Comparison of ENCODE assay signal across 11 mouse cellular contexts in genomic region chr17:25117263-25117662, GRCm38 (mm10). TPM values are rescaled to one million over a fixed set of nuclear protein-coding genes. Genes with fewer than 3 reads are reported as not detected.
A peak's percentile ranks its signal among the peaks of the same experiment; 100 is the strongest.
DNase-seq lines count a peak whose midpoint lies in the region; ATAC-seq and TF ChIP-seq lines count a peak whose summit lies in the region.
"Had no signal": no experiment of that assay in that cellular context is flagged by ENCODE, and none has a peak within 500 bp of the region (broad histone marks: within the 10 kb centered on the region; RNA-seq: fewer than 3 reads in every experiment).

No protein-coding gene starts in this region.

- peaks cover 26% of the 10 kb centered on the region for H3K36me3 ChIP-seq in E14TG2a.4 (ENCODE audit: insufficient read depth, low read length)
- no peaks in the 10 kb centered on the region for H3K36me3 ChIP-seq in forebrain, embryonic 15.5 days
- H3K36me3 ChIP-seq: heart, embryonic 15.5 days; neural tube, embryonic 12.5 days had no signal

- ATAC-seq in forebrain, embryonic 15.5 days (replicated peaks), result no peak

- DNase-seq in kidney, adult 9 months, result peak; percentile 28
- no peak for DNase-seq in kidney, adult 18-20 months
- DNase-seq in adrenal gland, adult 2 months, result peak; percentile 60
- peak; percentile 50 for DNase-seq in mesoderm, embryonic 11.5 days (ENCODE audit: low read depth, low spot score)
- no peak for DNase-seq in frontal cortex, postnatal 36 days (ENCODE audit: low spot score in 2 of 2)
- DNase-seq in left cerebral cortex, postnatal 10 days (ENCODE audit: extremely low spot score in 1 of 2, low spot score in 2 of 2), result no peak
- DNase-seq: cerebellum, adult 18-20 months had no signal

- no peak overlapping the region for H3K4me3 ChIP-seq in E14TG2a.4 (replicated peaks; ENCODE audit: low read length)
- no peak overlapping the region for H3K4me3 ChIP-seq in forebrain, embryonic 15.5 days
- H3K4me3 ChIP-seq: heart, embryonic 15.5 days; neural tube, embryonic 12.5 days had no signal

- no peak overlapping the region for H3K27ac ChIP-seq in forebrain, embryonic 15.5 days (replicated peaks)
- H3K27ac ChIP-seq: neural tube, embryonic 12.5 days had no signal

- H3K9ac ChIP-seq in forebrain, embryonic 15.5 days (replicated peaks), result no peak overlapping the region
- H3K9ac ChIP-seq: heart, embryonic 15.5 days; neural tube, embryonic 12.5 days had no signal

- H3K4me2 ChIP-seq in forebrain, embryonic 15.5 days (replicated peaks), result no peak overlapping the region
- H3K4me2 ChIP-seq: heart, embryonic 15.5 days; neural tube, embryonic 12.5 days had no signal

- H3K27me3 ChIP-seq in E14TG2a.4 (ENCODE audit: insufficient read depth, low read length), result peaks cover 8% of the 10 kb centered on the region
- H3K27me3 ChIP-seq in forebrain, embryonic 15.5 days, result no peaks in the 10 kb centered on the region
- H3K27me3 ChIP-seq: heart, embryonic 15.5 days; neural tube, embryonic 12.5 days had no signal

- 38% methylated on average over 4 of the region's 4 CpGs for WGBS in forebrain, embryonic 15.5 days

- H3K4me1 ChIP-seq in E14TG2a.4 (replicated peaks; ENCODE audit: low read depth, low read length), result peaks cover 24% of the 10 kb centered on the region
- peaks cover 17% of the 10 kb centered on the region for H3K4me1 ChIP-seq in forebrain, embryonic 15.5 days

- no peaks in the 10 kb centered on the region for H3K9me3 ChIP-seq in E14TG2a.4 (ENCODE audit: low read length)
- H3K9me3 ChIP-seq in forebrain, embryonic 15.5 days, result no peaks in the 10 kb centered on the region
- H3K9me3 ChIP-seq: heart, embryonic 15.5 days; neural tube, embryonic 12.5 days had no signal

- intact Hi-C loops in left cerebral cortex, postnatal 10 days (cut with DNase I), result no loop called here

- TF ChIP-seq CTCF in E14TG2a.4 (conservative IDR thresholded peaks at IDR 0.05; ENCODE audit: low read length), result peak; percentile 100

RNA-seq across cellular contexts. Expression of gene Telo2, which starts 1.5 kb away (rescaled TPM):
- 10 to 100 TPM; 16.4 to 24.5 TPM for total RNA-seq in adrenal gland, adult 2 months (2021)
- polyA plus RNA-seq in adrenal gland, adult 2 months (2012; rRNA removed), result 15.5 and 15.7 TPM in 2 replicates
- polyA plus RNA-seq in forebrain, embryonic 15.5 days (2015; fragmentation: Nextera tagmentation; extraction: Ambion mirVana), result 54.6 and 57.2 TPM in 2 replicates
- total RNA-seq in left cerebral cortex, postnatal 10 days (2021), result 10 to 100 TPM; 35.4 to 41.1 TPM

RNA-seq across cellular contexts. Expression of gene Ptx4, which starts 3.3 kb away (rescaled TPM):
- total RNA-seq in adrenal gland, adult 2 months (2021), result not detected
- polyA plus RNA-seq in adrenal gland, adult 2 months (2012; rRNA removed), result not detected in 2 replicates
- polyA plus RNA-seq in forebrain, embryonic 15.5 days (2015; fragmentation: Nextera tagmentation; extraction: Ambion mirVana), result not detected in 2 replicates
- total RNA-seq in left cerebral cortex, postnatal 10 days (2021), result 1 to 10 TPM; 2.0 to 2.3 TPM
- polyA plus RNA-seq: neural tube, embryonic 12.5 days had no signal

RNA-seq across cellular contexts. Expression of gene Clcn7, which starts 15.9 kb away (rescaled TPM):
- total RNA-seq in adrenal gland, adult 2 months (2021), result 10 to 100 TPM; 38.3 to 48.6 TPM
- polyA plus RNA-seq in adrenal gland, adult 2 months (2012; rRNA removed), result 33.9 and 37.4 TPM in 2 replicates
- 28.8 and 30.4 TPM in 2 replicates for polyA plus RNA-seq in forebrain, embryonic 15.5 days (2015; fragmentation: Nextera tagmentation; extraction: Ambion mirVana)
- 10 to 100 TPM; 44.6 to 44.9 TPM for total RNA-seq in left cerebral cortex, postnatal 10 days (2021)

RNA-seq across cellular contexts. Expression of gene Tmem204, which starts 33.9 kb away (rescaled TPM):
- total RNA-seq in adrenal gland, adult 2 months (2021), result 10 to 100 TPM; 32.2 to 44.8 TPM
- 59.2 and 64.1 TPM in 2 replicates for polyA plus RNA-seq in adrenal gland, adult 2 months (2012; rRNA removed)
- 10.5 and 11.5 TPM in 2 replicates for polyA plus RNA-seq in forebrain, embryonic 15.5 days (2015; fragmentation: Nextera tagmentation; extraction: Ambion mirVana)
- total RNA-seq in left cerebral cortex, postnatal 10 days (2021), result 1 to 10 TPM; 7.2 to 7.8 TPM

RNA-seq across cellular contexts. Expression of gene Ccdc154, which starts 45.0 kb away (rescaled TPM):
- under 1 TPM in 1 of 2 experiments, not detected in 1; 0.12 TPM for total RNA-seq in adrenal gland, adult 2 months (2021)
- 0.03 and 0.07 TPM in 2 replicates for polyA plus RNA-seq in adrenal gland, adult 2 months (2012; rRNA removed)
- not detected in 2 replicates for polyA plus RNA-seq in forebrain, embryonic 15.5 days (2015; fragmentation: Nextera tagmentation; extraction: Ambion mirVana)
- not detected for total RNA-seq in left cerebral cortex, postnatal 10 days (2021)
- polyA plus RNA-seq: heart, embryonic 15.5 days; neural tube, embryonic 12.5 days had no signal

Comparison
In these comparisons a context has a peak if more than half of its experiments do, and no peak if none do; other contexts are left out.
1. DNase-seq: peak in kidney, adult 9 months (single experiment), adrenal gland, adult 2 months (single experiment) and mesoderm, embryonic 11.5 days (single experiment); none in kidney, adult 18-20 months (single experiment), frontal cortex, postnatal 36 days (0 of 2) and left cerebral cortex, postnatal 10 days (0 of 2).